Mouse (Mus musculus) brain, embryonic 14.5 days (tissue): Measurements from ENCODE around the gene Arid5b. TPM values are rescaled to one million over a fixed set of nuclear protein-coding genes. Genes with fewer than 3 reads are reported as not detected.

Experiments
- DNase-seq: peaks from one replicate; pipeline ENCODE4 v3.0.0-alpha.2; 2011; ENCODE audit warnings: low read depth
- CTCF ChIP-seq: fragments of 200-500 bp; IDR thresholded peaks from 2 replicates; pipeline ENCODE4 v1.5.1; 2012; ENCODE audit warnings: inconsistent platforms, mild to moderate bottlenecking, moderate library complexity, borderline replicate concordance; ENCODE audit not compliant: insufficient read depth, insufficient read length; ENCODE audit errors: extremely low read depth
- POLR2A ChIP-seq: fragments of 200-500 bp; IDR thresholded peaks from 2 replicates; pipeline ENCODE4 v1.6.1; 2012; ENCODE audit warnings: mild to moderate bottlenecking, inconsistent platforms, borderline replicate concordance; ENCODE audit not compliant: poor library complexity, insufficient read depth, insufficient read length, severe bottlenecking; ENCODE audit errors: extremely low read depth
- polyA plus RNA-seq: library from polyadenylated mRNA; depleted of rRNA; stranded (reverse); fragments of >200 nt; gene quantifications from 2 replicates; pipeline ENCODE4 v1.2.3, GENCODE M21; 2012

The Arid5b gene
- polyA plus RNA-seq, 1 experiment: 11.2 TPM

- DNase-seq: no peak
- TF ChIP-seq POLR2A (no peak), CTCF (no peak)
Observed at GRCm38 (mm10) chr10:68222012-68222411, 56.5 kb downstream of the Arid5b start.

GRCm38 (mm10) chr10:68219327-68219726, 59.2 kb downstream of the Arid5b start:
- no peak for DNase-seq
- TF ChIP-seq POLR2A: no peak

GRCm38 (mm10) chr10:68218678-68219077, 59.9 kb downstream of the Arid5b start:
- DNase-seq: no peak
- TF ChIP-seq CTCF (no peak), POLR2A (no peak)

- no peak for DNase-seq
- TF ChIP-seq CTCF: no peak
- TF ChIP-seq POLR2A: no peak
Observed at GRCm38 (mm10) chr10:68214809-68215468, 63.6 kb downstream of the Arid5b start.

GRCm38 (mm10) chr10:68212061-68212915, 66.3 kb downstream of the Arid5b start:
- peak; percentile 78 for DNase-seq
- TF ChIP-seq POLR2A (no peak), CTCF (no peak)

GRCm38 (mm10) chr10:68211514-68211913, 67.0 kb downstream of the Arid5b start:
- TF ChIP-seq CTCF (no peak), POLR2A (no peak)
- DNase-seq: no peak

- TF ChIP-seq CTCF (no peak), POLR2A (no peak)
- no peak for DNase-seq
Observed at GRCm38 (mm10) chr10:68210025-68210642, 68.4 kb downstream of the Arid5b start.

- TF ChIP-seq CTCF (no peak), POLR2A (no peak)
- DNase-seq: peak; percentile 50
Observed at GRCm38 (mm10) chr10:68208670-68209065, 69.9 kb downstream of the Arid5b start.

GRCm38 (mm10) chr10:68207803-68208669, 70.5 kb downstream of the Arid5b start:
- DNase-seq: peak; percentile 90
- TF ChIP-seq CTCF (no peak), POLR2A (no peak)

GRCm38 (mm10) chr10:68204391-68204790, 74.1 kb downstream of the Arid5b start:
- no peak for DNase-seq
- TF ChIP-seq CTCF (no peak), POLR2A (no peak)

GRCm38 (mm10) chr10:68203860-68204259, 74.7 kb downstream of the Arid5b start:
- TF ChIP-seq POLR2A (no peak), CTCF (no peak)

GRCm38 (mm10) chr10:68203322-68203721, 75.2 kb downstream of the Arid5b start:
- DNase-seq: no peak
- TF ChIP-seq CTCF: no peak
- no peak for TF ChIP-seq POLR2A

More at GRCm38 (mm10) chr10:68203860-68204259, 74.7 kb downstream of the Arid5b start:
- no peak for DNase-seq
